Mouse (Mus musculus): ENCODE data around the gene Hspa1b. TPM values are rescaled to one million over a fixed set of nuclear protein-coding genes. Genes with fewer than 3 reads are reported as not detected.
A peak's percentile ranks its signal among the peaks of the same experiment; 100 is the strongest.

Gene Hspa1b
- polyA plus RNA-seq, 1 experiment from 2014 or later = not detected

GRCm38 (mm10) chr17:34913930-34914665 is 44.9 kb downstream of the Hspa1b start, which contains the start of gene Slc44a4:
TSS of gene Slc44a4 (plus strand) at chr17:34914466.
- Histone ChIP-seq H3K4me1 (no peaks in the 10 kb centered on the region; the same call in 1 of the 2 replicates), H3K9me3 (no peaks in the 10 kb centered on the region), H3K27ac (replicated peaks) (no peak within 1 kb of the TSS), H3K4me2 (replicated peaks) (no peak within 1 kb of the TSS), H3K9ac (replicated peaks) (no peak within 1 kb of the TSS), H3K36me3 (peaks cover 51% of the 10 kb centered on the region), H3K27me3 (no peaks in the 10 kb centered on the region), H3K4me3 (no peak within 1 kb of the TSS)
- WGBS = 34% methylated on average over 18 of the region's 18 CpGs
- ATAC-seq (ENCODE audit: low FRiP score, low read depth) = no peak

DNA sequence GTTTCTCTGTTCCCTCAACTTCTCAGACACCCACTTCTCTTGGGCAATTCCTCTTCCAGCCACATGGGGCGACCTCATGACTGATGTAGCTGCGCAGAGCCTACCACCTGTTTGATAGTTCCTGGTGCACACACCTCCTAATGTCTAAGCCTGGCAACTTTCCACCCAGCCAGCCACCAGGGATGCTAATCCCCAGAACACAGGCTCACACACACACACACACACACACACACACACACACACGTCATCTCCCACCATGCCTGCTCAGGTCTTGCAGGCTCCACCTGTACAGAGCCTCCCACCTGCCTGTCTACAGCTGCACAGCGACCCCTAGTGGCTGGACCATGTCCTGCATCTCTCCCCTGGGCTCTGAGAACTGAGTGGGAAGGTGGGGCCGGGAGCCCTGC is 47.1 kb downstream of the Hspa1b start:
- no peaks in the 10 kb centered on the region for H3K27me3 ChIP-seq
- H3K4me3 ChIP-seq = no peak overlapping the region
- H3K9me3 ChIP-seq = no peaks in the 10 kb centered on the region
- no peaks in the 10 kb centered on the region; the same call in 1 of the 2 replicates for H3K4me1 ChIP-seq
- no peak overlapping the region for H3K27ac ChIP-seq (replicated peaks)
- peaks cover 72% of the 10 kb centered on the region for H3K36me3 ChIP-seq
- no peak overlapping the region for H3K4me2 ChIP-seq (replicated peaks)
- ATAC-seq (ENCODE audit: low FRiP score, low read depth) = peak; percentile 45; the same call in 1 of the 2 replicates
- WGBS = 48% methylated on average over 5 of the region's 5 CpGs
- H3K9ac ChIP-seq (replicated peaks) = no peak overlapping the region

DNA sequence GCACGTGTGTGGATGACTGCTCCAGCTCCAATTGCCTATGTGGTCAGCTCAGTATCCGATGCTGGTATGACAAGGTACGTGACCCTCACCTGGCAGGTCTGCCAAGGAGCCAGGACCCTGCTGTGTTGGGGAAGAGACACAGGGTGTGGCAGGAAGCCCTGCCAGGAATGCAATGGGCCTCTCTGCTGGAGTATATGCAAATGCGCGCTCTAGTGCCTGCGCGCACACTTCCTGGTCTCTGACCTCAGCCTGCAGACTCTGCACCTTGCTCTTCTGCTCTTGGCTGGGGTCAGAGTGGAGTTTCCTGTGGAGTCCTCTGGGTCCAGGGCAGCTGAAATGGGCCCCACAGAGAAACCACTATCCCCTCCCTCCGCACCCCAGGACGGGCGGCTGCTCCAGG is 48.1 kb downstream of the Hspa1b start:
- no peak overlapping the region for H3K9ac ChIP-seq (replicated peaks)
- 92% methylated on average over 10 of the region's 10 CpGs for WGBS
- no peak overlapping the region for H3K4me2 ChIP-seq (replicated peaks)
- no peaks in the 10 kb centered on the region for H3K9me3 ChIP-seq
- H3K4me3 ChIP-seq = no peak overlapping the region
- peaks cover 82% of the 10 kb centered on the region for H3K36me3 ChIP-seq
- H3K27me3 ChIP-seq = no peaks in the 10 kb centered on the region
- H3K27ac ChIP-seq (replicated peaks) = no peak overlapping the region
- no peaks in the 10 kb centered on the region; the same call in 1 of the 2 replicates for H3K4me1 ChIP-seq
- no peak for ATAC-seq (ENCODE audit: low FRiP score, low read depth)

Other genes with a start within 250 kb of the Hspa1b start
- 0.05 and 0.11 TPM in 2 replicates for gene C4b, start 215.4 kb downstream of the Hspa1b start, polyA plus RNA-seq (2016; fragmentation: Nextera tagmentation; extraction: Ambion mirVana)
- gene Cyp21a1, start 154.7 kb downstream of the Hspa1b start, polyA plus RNA-seq (2016; fragmentation: Nextera tagmentation; extraction: Ambion mirVana) = not detected in 2 replicates
- 26.1 and 30.8 TPM in 2 replicates for gene Stk19, start 122.3 kb downstream of the Hspa1b start, polyA plus RNA-seq (2016; fragmentation: Nextera tagmentation; extraction: Ambion mirVana)
- 72.7 and 73.4 TPM in 2 replicates for gene Dxo, start 122.2 kb downstream of the Hspa1b start, polyA plus RNA-seq (2016; fragmentation: Nextera tagmentation; extraction: Ambion mirVana)
- gene Skiv2l, start 109.0 kb downstream of the Hspa1b start, polyA plus RNA-seq (2016; fragmentation: Nextera tagmentation; extraction: Ambion mirVana) = 67.4 and 71.5 TPM in 2 replicates
- gene Nelfe, start 108.8 kb downstream of the Hspa1b start, polyA plus RNA-seq (2016; fragmentation: Nextera tagmentation; extraction: Ambion mirVana) = 114 TPM in 2 replicates
- 3.3 and 3.5 TPM in 2 replicates for gene Cfb, start 96.7 kb downstream of the Hspa1b start, polyA plus RNA-seq (2016; fragmentation: Nextera tagmentation; extraction: Ambion mirVana)
- 11.4 and 15.1 TPM in 2 replicates for gene Zbtb12, start 79.8 kb downstream of the Hspa1b start, polyA plus RNA-seq (2016; fragmentation: Nextera tagmentation; extraction: Ambion mirVana)
- not detected in 2 replicates for gene Gm20547, start 77.2 kb downstream of the Hspa1b start, polyA plus RNA-seq (2016; fragmentation: Nextera tagmentation; extraction: Ambion mirVana)
- gene C2, start 61.0 kb downstream of the Hspa1b start, polyA plus RNA-seq (2016; fragmentation: Nextera tagmentation; extraction: Ambion mirVana) = 0.86 and 2.1 TPM in 2 replicates
- 113 and 120 TPM in 2 replicates for gene Ehmt2, start 60.8 kb downstream of the Hspa1b start, polyA plus RNA-seq (2016; fragmentation: Nextera tagmentation; extraction: Ambion mirVana)
- gene Slc44a4, start 44.8 kb downstream of the Hspa1b start, polyA plus RNA-seq (2016; fragmentation: Nextera tagmentation; extraction: Ambion mirVana) = 0.08 and 0.13 TPM in 2 replicates
- 20.4 and 20.7 TPM in 2 replicates for gene Neu1, start 28.0 kb downstream of the Hspa1b start, polyA plus RNA-seq (2016; fragmentation: Nextera tagmentation; extraction: Ambion mirVana)
- gene Gm20481, start 10.7 kb upstream of the Hspa1b start, polyA plus RNA-seq (2016; fragmentation: Nextera tagmentation; extraction: Ambion mirVana) = not detected in 2 replicates
- 2.3 and 2.8 TPM in 2 replicates for gene Hspa1a, start 12.9 kb upstream of the Hspa1b start, polyA plus RNA-seq (2016; fragmentation: Nextera tagmentation; extraction: Ambion mirVana)
- gene Hspa1l, start 13.5 kb upstream of the Hspa1b start, polyA plus RNA-seq (2016; fragmentation: Nextera tagmentation; extraction: Ambion mirVana) = 1.1 and 1.7 TPM in 2 replicates
- 188 and 202 TPM in 2 replicates for gene Lsm2, start 22.6 kb upstream of the Hspa1b start, polyA plus RNA-seq (2016; fragmentation: Nextera tagmentation; extraction: Ambion mirVana)
- 139 and 142 TPM in 2 replicates for gene Vars, start 41.7 kb upstream of the Hspa1b start, polyA plus RNA-seq (2016; fragmentation: Nextera tagmentation; extraction: Ambion mirVana)
- 0.14 and 0.23 TPM in 2 replicates for gene Vwa7, start 57.3 kb upstream of the Hspa1b start, polyA plus RNA-seq (2016; fragmentation: Nextera tagmentation; extraction: Ambion mirVana)
- 5.2 and 6.8 TPM in 2 replicates for gene Sapcd1, start 68.8 kb upstream of the Hspa1b start, polyA plus RNA-seq (2016; fragmentation: Nextera tagmentation; extraction: Ambion mirVana)
- gene Msh5, start 87.5 kb upstream of the Hspa1b start, polyA plus RNA-seq (2016; fragmentation: Nextera tagmentation; extraction: Ambion mirVana) = 6.9 and 7.6 TPM in 2 replicates
- 145 and 165 TPM in 2 replicates for gene Clic1, start 90.7 kb upstream of the Hspa1b start, polyA plus RNA-seq (2016; fragmentation: Nextera tagmentation; extraction: Ambion mirVana)
- gene Ddah2, start 99.8 kb upstream of the Hspa1b start, polyA plus RNA-seq (2016; fragmentation: Nextera tagmentation; extraction: Ambion mirVana) = 595 and 615 TPM in 2 replicates
- not detected in 2 replicates for gene Ly6g6c, start 106.2 kb upstream of the Hspa1b start, polyA plus RNA-seq (2016; fragmentation: Nextera tagmentation; extraction: Ambion mirVana)
- 0.52 and 0.93 TPM in 2 replicates for gene Mpig6b, start 106.9 kb upstream of the Hspa1b start, polyA plus RNA-seq (2016; fragmentation: Nextera tagmentation; extraction: Ambion mirVana)
- gene Ly6g6e, start 117.7 kb upstream of the Hspa1b start, polyA plus RNA-seq (2016; fragmentation: Nextera tagmentation; extraction: Ambion mirVana) = 0.24 TPM in 1 of 2 replicates, not detected in the other
- 1.1 and 1.7 TPM in 2 replicates for gene Ly6g6d, start 118.8 kb upstream of the Hspa1b start, polyA plus RNA-seq (2016; fragmentation: Nextera tagmentation; extraction: Ambion mirVana)
- 0.47 TPM in 2 replicates for gene Ly6g6f, start 126.4 kb upstream of the Hspa1b start, polyA plus RNA-seq (2016; fragmentation: Nextera tagmentation; extraction: Ambion mirVana)
- 69.0 and 72.3 TPM in 2 replicates for gene Abhd16a, start 130.0 kb upstream of the Hspa1b start, polyA plus RNA-seq (2016; fragmentation: Nextera tagmentation; extraction: Ambion mirVana)
- not detected in 2 replicates for gene Ly6g5c, start 149.0 kb upstream of the Hspa1b start, polyA plus RNA-seq (2016; fragmentation: Nextera tagmentation; extraction: Ambion mirVana)
- gene Ly6g5b, start 156.2 kb upstream of the Hspa1b start, polyA plus RNA-seq (2016; fragmentation: Nextera tagmentation; extraction: Ambion mirVana) = 1.0 and 1.5 TPM in 2 replicates
- 22.2 and 26.4 TPM in 2 replicates for gene Gpank1, start 162.2 kb upstream of the Hspa1b start, polyA plus RNA-seq (2016; fragmentation: Nextera tagmentation; extraction: Ambion mirVana)
- gene Csnk2b, start 162.8 kb upstream of the Hspa1b start, polyA plus RNA-seq (2016; fragmentation: Nextera tagmentation; extraction: Ambion mirVana) = 279 TPM in 2 replicates
- 8.0 and 9.1 TPM in 2 replicates for gene D17H6S53E, start 167.1 kb upstream of the Hspa1b start, polyA plus RNA-seq (2016; fragmentation: Nextera tagmentation; extraction: Ambion mirVana)
- gene Apom, start 172.8 kb upstream of the Hspa1b start, polyA plus RNA-seq (2016; fragmentation: Nextera tagmentation; extraction: Ambion mirVana) = 0.65 and 1.5 TPM in 2 replicates
- 84.0 and 95.3 TPM in 2 replicates for gene Bag6, start 175.9 kb upstream of the Hspa1b start, polyA plus RNA-seq (2016; fragmentation: Nextera tagmentation; extraction: Ambion mirVana)
- gene Prrc2a, start 205.7 kb upstream of the Hspa1b start, polyA plus RNA-seq (2016; fragmentation: Nextera tagmentation; extraction: Ambion mirVana) = 236 and 239 TPM in 2 replicates
- 7.7 and 8.2 TPM in 2 replicates for gene Aif1, start 216.8 kb upstream of the Hspa1b start, polyA plus RNA-seq (2016; fragmentation: Nextera tagmentation; extraction: Ambion mirVana)
- 4.7 and 9.9 TPM in 2 replicates for gene Lst1, start 229.2 kb upstream of the Hspa1b start, polyA plus RNA-seq (2016; fragmentation: Nextera tagmentation; extraction: Ambion mirVana)
- 0.48 and 0.62 TPM in 2 replicates for gene Ltb, start 235.2 kb upstream of the Hspa1b start, polyA plus RNA-seq (2016; fragmentation: Nextera tagmentation; extraction: Ambion mirVana)
- not detected in 2 replicates for gene Tnf, start 242.8 kb upstream of the Hspa1b start, polyA plus RNA-seq (2016; fragmentation: Nextera tagmentation; extraction: Ambion mirVana)
- gene Lta, start 246.1 kb upstream of the Hspa1b start, polyA plus RNA-seq (2016; fragmentation: Nextera tagmentation; extraction: Ambion mirVana) = not detected in 2 replicates